Mouse (Mus musculus): ENCODE measurements around the gene Adam1a.

- TF ChIP-seq CTCF (IDR thresholded peaks at IDR 0.05; ENCODE audit: low read depth, low read length), result no peak
- no peak for TF ChIP-seq POLR2A (IDR thresholded peaks at IDR 0.05; ENCODE audit: extremely low read depth, insufficient read depth, low read length)
These were observed 28.9 kb upstream of the Adam1a start for GRCm38 (mm10) chr5:121574145-121574544.
